Mouse (Mus musculus): ENCODE measurements around the gene Aqr.

Aqr gene

GRCm38 (mm10) chr2:114060071-114060591 lies 126.7 kb downstream of the Aqr start:
- no peak for DNase-seq (ENCODE audit: low spot score)

- no peak for DNase-seq (ENCODE audit: low spot score)
These were observed 127.2 kb downstream of the Aqr start for GRCm38 (mm10) chr2:114059608-114060007.

GRCm38 (mm10) chr2:114058226-114058796 lies 128.5 kb downstream of the Aqr start:
- DNase-seq (ENCODE audit: low spot score) = no peak

GRCm38 (mm10) chr2:114057303-114057853 lies 129.4 kb downstream of the Aqr start:
- no peak for DNase-seq (ENCODE audit: low spot score)

- DNase-seq (ENCODE audit: low spot score) = no peak
These were observed 132.7 kb downstream of the Aqr start for GRCm38 (mm10) chr2:114054129-114054528.

- no peak for DNase-seq (ENCODE audit: low spot score)
These were observed 133.9 kb downstream of the Aqr start, which contains the start of gene Actc1 for GRCm38 (mm10) chr2:114052696-114053598. Gene Actc1 (minus strand): TSS chr2:114053548.

GRCm38 (mm10) chr2:114051871-114052241 lies 135.0 kb downstream of the Aqr start:
- DNase-seq (ENCODE audit: low spot score) = no peak
